Mouse (Mus musculus): ENCODE results near the gene Cpxcr1. TPM values are rescaled to one million over a fixed set of nuclear protein-coding genes. Genes with fewer than 3 reads are reported as not detected.

Gene Cpxcr1
- not detected in 2 replicates for polyA plus RNA-seq (2015; fragmentation: Nextera tagmentation; extraction: Ambion mirVana)

DNA sequence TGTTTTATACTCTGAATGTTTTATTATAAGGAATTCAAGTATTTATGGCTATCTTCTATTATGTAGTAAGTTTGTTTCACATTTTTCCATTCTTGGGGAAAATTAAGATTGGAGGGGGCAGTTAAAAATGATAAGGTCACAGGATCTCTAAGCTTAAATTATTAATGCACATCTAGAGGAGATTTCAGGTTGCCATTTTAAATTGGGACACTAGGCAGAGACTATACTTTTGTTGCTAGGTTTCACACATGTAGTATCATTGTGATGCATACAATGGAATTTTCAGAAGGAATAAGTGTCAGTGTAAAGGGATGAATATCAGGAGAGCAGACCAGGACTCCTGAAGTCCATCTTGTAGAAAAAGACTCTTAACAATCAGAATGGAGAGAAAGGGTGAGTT is at the start of gene Cpxcr1:
Cpxcr1 (plus strand) TSS at position 301 of the 400 bp plus-strand sequence.
- Histone ChIP-seq H3K27ac (ENCODE audit: low read length) (no peak within 1 kb of the TSS), H3K4me3 (replicated peaks; ENCODE audit: low read length) (no peak within 1 kb of the TSS), H3K36me3 (ENCODE audit: control insufficient read depth, insufficient read depth, low read length) (no peaks in the 10 kb centered on the region), H3K9ac (ENCODE audit: low read length) (no peak within 1 kb of the TSS), H3K27me3 (ENCODE audit: control insufficient read depth, insufficient read depth, low read length) (no peaks in the 10 kb centered on the region), H3K4me1 (ENCODE audit: control insufficient read depth, insufficient read depth, low read length) (no peaks in the 10 kb centered on the region), H3K9me3 (replicated peaks; ENCODE audit: control insufficient read depth, low read length) (no peaks in the 10 kb centered on the region), H3K4me2 (ENCODE audit: low read depth, low read length) (no peak within 1 kb of the TSS)
- ATAC-seq (ENCODE audit: insufficient read depth, low FRiP score) = no peak

Other genes with a start within 250 kb of the Cpxcr1 start
- not detected in 2 replicates for gene H2afb2, start 232.2 kb downstream of the Cpxcr1 start, polyA plus RNA-seq (2015; fragmentation: Nextera tagmentation; extraction: Ambion mirVana)